Mouse (Mus musculus) right cerebral cortex, postnatal 36 days (tissue): ENCODE results near the gene Gm13084.
"Not testable (repeated sequence)": the region's sequence is repeated elsewhere in the genome, so short reads cannot be mapped to it uniquely, and the experiment has no call there.

Source experiments
- DNase-seq, 2 experiments: peaks; one replicate each; pipeline ENCODE4 v3.0.0; 2022; ENCODE audit warnings: low spot score in 2 of 2, mixed read lengths in 1 of 2

Gm13084 gene

DNA sequence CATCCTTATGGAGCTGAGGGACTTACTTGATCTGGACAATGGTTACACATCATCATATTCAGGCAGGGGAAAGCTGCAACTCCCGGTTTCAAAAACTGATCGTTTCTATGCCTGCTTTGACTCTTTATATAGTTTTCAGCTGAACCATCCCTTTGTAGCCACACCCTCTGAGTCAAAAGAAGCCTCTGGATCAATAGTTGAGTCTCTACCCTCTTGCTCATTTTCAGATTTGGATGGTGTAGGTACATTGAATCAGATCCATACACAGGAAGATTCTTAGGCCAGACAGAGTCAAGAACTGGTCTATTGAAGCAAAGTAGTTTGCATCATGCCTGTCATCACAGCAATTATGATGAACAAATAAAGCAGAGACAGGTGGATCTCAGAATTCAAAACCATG, at the start of gene Gm13084:
Gene Gm13084 (minus strand): TSS at position 101 of the 400 bp plus-strand sequence.
- DNase-seq, result no peak

DNA sequence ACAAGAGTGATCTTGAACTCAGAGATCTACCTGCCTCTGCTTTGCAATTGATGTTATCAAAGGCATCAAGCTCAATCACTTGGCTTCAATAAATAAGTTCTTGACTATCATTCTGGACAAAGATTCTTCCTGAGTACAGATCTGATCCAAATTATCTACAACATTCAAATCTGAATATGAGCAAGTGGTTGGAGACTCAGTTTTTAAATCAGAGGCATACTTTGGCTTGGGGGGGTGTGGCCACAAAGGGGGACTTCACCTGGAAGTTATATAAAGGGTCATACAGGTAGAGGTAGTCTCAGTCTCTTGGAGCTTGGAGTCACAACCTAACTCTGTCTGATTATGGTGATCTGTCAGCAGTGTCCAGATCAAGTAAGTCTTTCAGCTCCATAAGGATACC, 30.3 kb upstream of the Gm13084 start, which contains the start of gene Gm13103:
Gene Gm13103 (plus strand): TSS at position 301 of the 400 bp plus-strand sequence.
- not testable (repeated sequence) for DNase-seq

DNA sequence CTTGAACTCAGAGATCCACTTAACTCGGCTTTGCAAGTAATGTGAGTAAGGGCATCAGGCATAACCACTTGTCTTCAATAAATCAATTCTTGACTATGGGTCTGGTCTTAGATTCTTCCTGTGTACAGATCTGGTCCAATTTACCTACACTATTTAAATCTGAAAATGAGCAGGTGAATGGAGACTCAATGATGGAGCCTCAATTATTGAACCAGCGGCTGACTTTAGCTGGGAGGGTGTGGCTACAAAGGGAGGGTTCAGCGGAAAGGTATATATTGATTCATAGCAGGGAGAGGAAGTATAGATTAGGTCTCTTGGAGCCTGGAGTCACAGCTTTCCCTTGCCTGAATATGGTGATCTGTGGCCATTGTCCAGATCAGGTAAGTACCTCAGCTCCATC, 26.8 kb downstream of the Gm13084 start, which contains the start of gene Gm13023:
Gene Gm13023 (plus strand): TSS at position 301 of the 400 bp plus-strand sequence.
- DNase-seq, result not testable (repeated sequence)
